Mouse (Mus musculus) neural tube, embryonic 12.5 days (tissue): ENCODE measurements around the gene Tnrc6c. TPM values are rescaled to one million over a fixed set of nuclear protein-coding genes. Genes with fewer than 3 reads are reported as not detected.
A peak's percentile ranks its signal among the peaks of the same experiment; 100 is the strongest.
"Not testable (repeated sequence)": the region's sequence is repeated elsewhere in the genome, so short reads cannot be mapped to it uniquely, and the experiment has no call there.

Source experiments
- ATAC-seq: fragments of 200-750 bp; cut with Nextera tagmentation; 2 replicates; pipeline ENCODE4 v1.8.0; 2017; ENCODE audit warnings: low read depth, mild to moderate bottlenecking, moderate TSS enrichment, moderate library complexity; ENCODE audit not compliant: low FRiP score
- H3K27ac ChIP-seq: fragments of 300-500 bp; sonication (generic); 2 replicates; pipeline ENCODE4 v1.5.1; 2016
- H3K27me3 ChIP-seq: fragments of 300-500 bp; sonication (generic); replicated peaks from 2 replicates; pipeline ENCODE4 v1.6.1; 2016; ENCODE audit warnings: mild to moderate bottlenecking
- H3K36me3 ChIP-seq: fragments of 300-500 bp; sonication (generic); 2 replicates; pipeline ENCODE4 v1.6.1; 2016; ENCODE audit warnings: mild to moderate bottlenecking
- H3K4me1 ChIP-seq: fragments of 300-500 bp; sonication (generic); 2 replicates; pipeline ENCODE4 v1.6.1; 2016
- H3K4me2 ChIP-seq: fragments of 300-500 bp; sonication (generic); replicated peaks from 2 replicates; pipeline ENCODE4 v1.6.1; 2016; ENCODE audit warnings: mild to moderate bottlenecking
- H3K4me3 ChIP-seq: fragments of 300-500 bp; sonication (generic); 2 replicates; pipeline ENCODE4 v1.5.1; 2016
- H3K9ac ChIP-seq: fragments of 300-500 bp; sonication (generic); 2 replicates; pipeline ENCODE4 v1.6.1; 2016; ENCODE audit warnings: mild to moderate bottlenecking
- H3K9me3 ChIP-seq: fragments of 300-500 bp; sonication (generic); 2 replicates; pipeline ENCODE4 v1.6.1; 2016; ENCODE audit warnings: mild to moderate bottlenecking
- WGBS: fragments of 180-500 bp; shearing (Covaris S2); methylation state at CpG from one replicate; pipeline ENCODE4 v1.1.7; 2016; 5-methylcytosine and 5-hydroxymethylcytosine counted together
- polyA plus RNA-seq: library from polyadenylated mRNA; unstranded; fragments of >200 nt; fragmentation: Nextera tagmentation; extraction: Ambion mirVana; gene quantifications from 2 replicates; pipeline ENCODE4 v1.2.1, GENCODE M21; 2016

Tnrc6c gene
- polyA plus RNA-seq, 1 experiment from 2014 or later = 25.0 TPM

DNA sequence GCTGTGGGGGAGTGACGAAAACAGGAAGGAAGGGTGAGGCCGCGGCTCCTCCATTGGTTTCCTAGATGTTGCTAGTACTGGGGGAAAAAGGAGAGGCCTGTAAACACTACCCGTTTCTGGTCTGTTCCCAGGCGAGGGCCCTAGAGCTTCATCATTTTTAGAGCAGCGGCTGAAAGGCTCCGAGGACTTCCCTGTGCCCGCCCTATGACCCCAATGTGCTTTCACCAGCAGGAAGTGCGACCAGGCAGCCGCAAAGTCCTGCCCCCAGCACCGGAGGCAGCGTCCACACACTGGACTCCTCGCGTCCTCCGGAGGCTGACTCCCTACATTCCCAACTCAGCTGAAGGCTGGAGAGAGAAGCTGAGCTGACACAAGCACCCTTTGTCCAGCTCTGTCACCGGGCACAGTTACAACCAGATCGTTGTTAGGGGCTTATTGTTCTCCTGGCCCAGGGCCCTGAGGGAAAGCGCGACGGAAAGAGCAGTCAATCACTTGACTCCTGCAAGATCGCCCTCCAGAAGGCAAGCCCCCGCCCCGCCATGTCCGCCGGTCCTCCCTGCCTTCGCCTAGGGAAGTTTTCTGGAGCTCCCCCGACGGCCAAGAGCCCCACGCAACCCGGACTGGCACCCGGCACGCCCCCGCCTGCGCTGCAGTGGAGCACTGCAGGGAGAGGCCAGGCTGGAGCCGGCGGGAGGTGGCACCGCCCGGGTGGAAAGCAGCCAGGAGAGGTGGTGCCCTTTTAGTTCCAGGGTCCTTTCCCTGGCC is 125.5 kb downstream of the Tnrc6c start:
- peak overlapping the region; percentile 39 for H3K9ac ChIP-seq
- peak overlapping the region; percentile 66 for H3K4me2 ChIP-seq
- WGBS = 3% methylated on average over 38 of the region's 38 CpGs
- peak overlapping the region; percentile 64 for H3K27ac ChIP-seq
- no peaks in the 10 kb centered on the region for H3K36me3 ChIP-seq
- peaks cover 44% of the 10 kb centered on the region for H3K27me3 ChIP-seq
- peak overlapping the region; percentile 31 for H3K4me3 ChIP-seq
- peaks cover 36% of the 10 kb centered on the region for H3K4me1 ChIP-seq
- no peaks in the 10 kb centered on the region for H3K9me3 ChIP-seq
- ATAC-seq = peak; percentile 60

DNA sequence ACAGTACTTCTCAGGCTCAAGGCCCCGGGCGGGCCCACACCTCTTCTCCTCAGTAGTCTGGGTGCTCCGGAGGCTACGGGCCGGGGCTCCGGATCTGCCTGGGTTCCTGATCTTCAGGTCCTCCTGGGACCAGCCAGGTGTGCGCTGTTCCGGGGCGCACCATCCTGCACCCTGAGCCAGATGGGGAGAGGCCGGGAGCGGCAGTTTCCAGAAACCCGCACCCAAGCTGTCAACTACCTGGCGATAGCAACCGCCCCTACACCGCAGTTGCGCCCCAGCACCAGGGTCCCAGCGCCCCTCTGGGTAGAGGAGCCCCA is 126.1 kb downstream of the Tnrc6c start:
- peaks cover 44% of the 10 kb centered on the region for H3K27me3 ChIP-seq
- H3K9me3 ChIP-seq = no peaks in the 10 kb centered on the region
- H3K27ac ChIP-seq = 0 out of 2 replicates have a peak overlapping the region, but pooled peaks have one; percentile 37
- no peaks in the 10 kb centered on the region for H3K36me3 ChIP-seq
- H3K4me1 ChIP-seq = peaks cover 36% of the 10 kb centered on the region
- peak overlapping the region; percentile 39 for H3K9ac ChIP-seq
- peak overlapping the region; percentile 31 for H3K4me3 ChIP-seq
- no peak for ATAC-seq
- H3K4me2 ChIP-seq = peak overlapping the region; percentile 66
- WGBS = 2% methylated on average over 17 of the region's 17 CpGs

DNA sequence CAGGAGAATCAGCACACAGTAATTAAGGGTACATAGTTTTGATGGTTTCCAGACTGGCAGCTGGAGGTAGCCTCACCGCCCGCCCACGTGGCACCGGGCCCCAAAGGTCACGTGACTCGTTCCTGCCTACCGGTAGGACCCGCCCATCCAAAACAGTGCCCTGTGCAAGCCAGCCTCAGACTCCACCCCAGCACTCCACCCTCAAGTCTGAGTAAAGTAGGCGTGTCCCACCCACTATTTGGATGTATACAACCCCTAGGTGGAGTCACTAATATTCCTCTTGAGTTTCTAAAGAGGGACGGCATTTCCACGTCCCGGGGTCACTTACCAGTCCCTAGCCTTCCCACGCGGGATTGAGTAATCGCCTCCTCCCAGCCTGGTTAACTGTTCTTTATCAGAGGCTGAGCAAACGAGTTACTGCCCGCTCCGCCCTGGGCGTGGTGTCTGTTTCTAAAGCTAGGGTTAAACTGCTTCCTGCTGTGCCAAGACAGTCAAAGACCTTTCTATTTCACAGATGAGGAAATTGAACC is 126.6 kb downstream of the Tnrc6c start:
- H3K27me3 ChIP-seq = peaks cover 44% of the 10 kb centered on the region
- H3K27ac ChIP-seq = no peak overlapping the region
- peak overlapping the region; percentile 31 for H3K4me3 ChIP-seq
- WGBS = 3% methylated on average over 19 of the region's 19 CpGs
- ATAC-seq = peak; percentile 34; the same call in 1 of the 2 replicates
- no peaks in the 10 kb centered on the region for H3K9me3 ChIP-seq
- peaks cover 36% of the 10 kb centered on the region for H3K4me1 ChIP-seq
- peak overlapping the region; percentile 39; the same call in 1 of the 2 replicates for H3K9ac ChIP-seq
- peak overlapping the region; percentile 66 for H3K4me2 ChIP-seq
- H3K36me3 ChIP-seq = no peaks in the 10 kb centered on the region

DNA sequence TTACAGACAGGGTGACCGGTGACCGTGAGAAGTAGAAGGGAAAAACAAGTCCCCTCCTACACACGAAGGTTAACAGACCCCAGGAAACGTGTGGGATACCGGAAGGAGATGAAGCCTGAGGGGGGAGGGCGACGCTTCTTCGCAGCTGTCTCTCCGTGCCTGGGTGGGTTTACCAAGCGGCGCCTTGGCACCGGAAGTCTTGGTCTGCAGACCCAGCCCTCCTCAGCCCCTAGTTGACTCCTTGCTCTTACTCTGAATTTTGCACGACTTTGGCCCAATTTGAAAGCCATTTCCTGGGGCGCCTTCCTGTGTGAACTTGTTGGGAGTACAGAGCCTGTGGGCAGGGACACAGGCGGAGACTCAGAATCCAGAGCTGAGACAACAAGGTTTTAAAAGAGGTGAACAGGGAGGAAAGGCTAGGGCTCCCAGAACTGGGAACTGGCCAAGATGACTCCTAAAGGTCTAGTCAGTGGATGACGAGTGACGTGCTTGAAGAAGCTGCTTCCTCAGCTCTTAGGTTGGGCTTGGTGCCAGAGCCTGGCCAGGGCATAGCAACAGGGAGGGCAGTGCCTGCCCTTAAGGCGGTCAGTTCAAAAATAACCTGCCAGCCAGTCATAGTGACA is 127.2 kb downstream of the Tnrc6c start:
- ATAC-seq = no peak
- 24% methylated on average over 18 of the region's 18 CpGs for WGBS
- peaks cover 36% of the 10 kb centered on the region for H3K4me1 ChIP-seq

DNA sequence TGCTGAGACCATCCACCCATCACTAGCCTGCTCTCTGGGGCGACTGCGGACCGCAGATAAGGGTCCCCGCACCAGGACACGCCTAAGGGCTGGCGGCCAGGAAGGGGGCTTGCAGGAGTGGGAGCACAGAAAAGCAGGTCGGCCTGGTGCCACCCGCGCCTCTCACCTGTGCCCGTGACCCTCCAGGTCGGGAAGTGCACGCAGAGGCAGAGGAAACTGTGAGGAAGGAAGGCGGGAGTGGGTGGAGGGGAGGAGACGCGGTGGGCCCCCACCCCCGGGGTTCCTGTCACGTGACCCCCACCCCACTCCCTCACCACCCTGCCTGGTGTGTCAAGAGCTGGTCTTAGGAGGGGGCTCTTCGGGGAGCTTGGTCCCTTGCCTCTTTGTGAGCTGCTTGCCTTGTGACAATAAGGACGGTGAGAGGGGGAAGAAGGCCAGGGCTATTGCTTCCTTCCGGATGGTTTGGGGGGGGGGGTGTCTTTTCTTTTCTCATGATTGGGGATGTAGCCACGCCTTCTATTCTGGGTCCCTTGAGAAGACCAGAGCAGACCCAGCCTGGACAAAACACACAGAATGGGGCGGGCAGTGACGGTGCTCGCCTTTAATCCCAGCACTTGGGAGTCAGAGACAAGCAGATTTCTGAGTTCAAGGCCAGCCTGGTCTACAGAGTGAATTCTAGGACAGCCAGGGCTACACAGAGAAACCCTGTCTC is 128.1 kb downstream of the Tnrc6c start, which contains the start of the genes Tmc8 and Tmc6:
Tmc8 (plus strand) TSS at position 84 of the 712 bp plus-strand sequence.
Tmc6 (minus strand) TSS at position 206 of the 712 bp plus-strand sequence.
- H3K27me3 ChIP-seq = peaks cover 44% of the 10 kb centered on the region
- H3K4me1 ChIP-seq = peaks cover 36% of the 10 kb centered on the region
- WGBS = 39% methylated on average over 24 of the region's 24 CpGs
- no peaks in the 10 kb centered on the region for H3K9me3 ChIP-seq
- H3K4me3 ChIP-seq = peak within 1 kb of the TSS; percentile 23; the same call in 1 of the 2 replicates
- no peak for ATAC-seq
- H3K36me3 ChIP-seq = no peaks in the 10 kb centered on the region
- peak within 1 kb of the TSS; percentile 48; the same call in 1 of the 2 replicates for H3K9ac ChIP-seq
- H3K27ac ChIP-seq = 0 out of 2 replicates have a peak within 1 kb of the TSS, but pooled peaks have one; percentile 12
- H3K4me2 ChIP-seq = peak within 1 kb of the TSS; percentile 66

More for the DNA sequence above, 127.2 kb downstream of the Tnrc6c start:
- Histone ChIP-seq H3K27me3 (peaks cover 44% of the 10 kb centered on the region), H3K27ac (0 out of 2 replicates have a peak overlapping the region, but pooled peaks have one; percentile 12), H3K9ac (no peak overlapping the region), H3K4me2 (peak overlapping the region; percentile 66), H3K4me3 (no peak overlapping the region), H3K9me3 (no peaks in the 10 kb centered on the region), H3K36me3 (no peaks in the 10 kb centered on the region)

DNA sequence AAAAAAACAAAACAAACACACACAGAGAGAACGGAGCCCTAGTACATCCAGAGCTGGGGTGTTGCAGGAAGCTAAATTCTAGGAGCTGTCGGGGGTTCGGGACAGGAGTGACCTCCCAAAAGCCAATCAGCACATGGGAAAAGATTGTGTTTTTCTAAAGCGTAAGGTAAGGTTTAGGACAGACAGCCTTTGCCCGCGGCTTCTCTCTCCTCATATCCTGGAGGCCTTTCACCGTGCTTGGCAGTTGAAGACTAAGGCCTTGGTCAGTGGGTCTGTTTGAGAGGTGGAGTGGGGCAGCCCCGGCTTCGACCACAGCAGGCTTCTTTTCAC is 128.6 kb downstream of the Tnrc6c start:
- Histone ChIP-seq H3K27me3 (peaks cover 44% of the 10 kb centered on the region), H3K4me1 (peaks cover 36% of the 10 kb centered on the region), H3K9me3 (no peaks in the 10 kb centered on the region), H3K4me3 (0 out of 2 replicates have a peak overlapping the region, but pooled peaks have one; percentile 23), H3K4me2 (peak overlapping the region; percentile 62), H3K9ac (peak overlapping the region; percentile 48; the same call in 1 of the 2 replicates), H3K36me3 (no peaks in the 10 kb centered on the region), H3K27ac (no peak overlapping the region)
- ATAC-seq = no peak
- 52% methylated on average over 9 of the region's 9 CpGs for WGBS

DNA sequence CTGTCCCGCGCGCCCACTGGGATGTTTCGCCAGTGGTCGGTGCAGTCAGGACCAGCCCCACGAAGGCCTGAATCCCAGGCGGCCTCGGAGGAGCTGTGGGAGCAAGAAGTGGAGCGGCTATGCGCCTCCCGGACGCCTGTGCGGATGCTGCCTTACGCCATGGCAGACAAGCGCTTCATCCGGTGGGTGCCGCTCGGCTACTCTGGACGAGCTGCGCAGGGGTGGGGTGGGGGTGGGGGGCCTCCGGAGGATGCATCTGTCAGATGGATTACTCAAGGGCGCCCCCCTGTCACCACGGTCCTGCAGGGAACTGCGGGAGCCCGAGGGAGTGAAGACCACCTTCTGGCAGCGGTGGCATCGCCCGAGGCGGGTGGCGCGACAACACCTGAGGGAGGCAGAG is 129.0 kb downstream of the Tnrc6c start:
- Histone ChIP-seq H3K4me1 (peaks cover 36% of the 10 kb centered on the region), H3K27ac (no peak overlapping the region), H3K27me3 (peaks cover 44% of the 10 kb centered on the region), H3K4me3 (peak overlapping the region; percentile 23; the same call in 1 of the 2 replicates), H3K4me2 (peak overlapping the region; percentile 62), H3K9me3 (no peaks in the 10 kb centered on the region), H3K36me3 (no peaks in the 10 kb centered on the region), H3K9ac (peak overlapping the region; percentile 48; the same call in 1 of the 2 replicates)
- WGBS = 4% methylated on average over 31 of the region's 31 CpGs
- no peak for ATAC-seq

DNA sequence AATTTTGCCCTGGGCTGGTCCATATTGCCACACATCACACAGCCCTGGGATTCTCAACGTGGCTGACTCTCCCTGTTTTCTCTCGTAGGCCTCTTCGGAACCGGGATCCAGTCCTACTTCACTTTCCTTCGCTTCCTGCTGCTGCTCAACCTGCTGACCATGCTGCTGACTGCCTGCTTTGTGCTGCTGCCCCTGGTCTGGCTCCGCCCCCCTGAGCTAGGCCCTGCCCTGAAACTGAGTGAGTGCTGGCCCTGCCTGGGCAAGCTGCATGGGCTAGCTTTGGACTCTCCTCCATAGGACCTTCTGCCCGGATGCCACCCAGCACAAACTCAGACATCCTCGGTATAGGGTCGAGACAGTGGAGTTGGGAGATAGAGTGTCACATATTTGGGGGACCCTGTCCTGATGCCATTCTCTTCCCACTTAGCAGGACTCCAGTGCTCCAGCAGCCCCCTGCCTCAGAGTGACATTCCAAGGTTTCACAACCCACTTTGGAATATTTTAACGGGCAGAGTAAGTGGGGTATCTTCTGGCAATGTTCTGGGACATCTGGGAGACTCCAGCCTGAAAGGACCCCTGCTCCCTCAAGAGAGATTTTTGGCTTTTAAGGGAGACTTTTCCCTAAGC is 129.7 kb downstream of the Tnrc6c start:
- Histone ChIP-seq H3K27ac (no peak overlapping the region), H3K4me2 (peak overlapping the region; percentile 62), H3K27me3 (peaks cover 44% of the 10 kb centered on the region), H3K4me3 (no peak overlapping the region; the same call in 1 of the 2 replicates), H3K9me3 (no peaks in the 10 kb centered on the region), H3K36me3 (no peaks in the 10 kb centered on the region), H3K4me1 (peaks cover 32% of the 10 kb centered on the region), H3K9ac (peak overlapping the region; percentile 48; the same call in 1 of the 2 replicates)
- no peak for ATAC-seq
- WGBS = 31% methylated on average over 10 of the region's 10 CpGs

DNA sequence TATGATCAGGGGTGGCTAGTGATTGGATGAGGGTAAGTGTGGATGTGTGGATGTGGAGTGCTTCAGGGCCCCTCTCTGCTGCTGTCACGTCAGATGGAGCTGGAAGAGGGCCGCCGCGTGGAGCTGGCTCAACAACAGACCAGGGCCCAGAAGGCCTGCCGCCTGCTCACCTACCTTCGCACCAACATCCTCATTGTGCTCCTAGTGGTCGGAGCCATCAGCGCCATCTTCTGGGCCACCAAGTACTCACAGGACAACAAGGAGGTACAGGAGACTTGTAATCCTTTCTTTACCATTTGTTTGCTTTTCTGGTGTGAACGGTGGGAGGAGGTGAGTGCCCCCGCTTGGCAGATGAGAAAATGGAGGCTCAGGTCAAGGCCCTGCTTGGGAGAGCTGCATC is 132.2 kb downstream of the Tnrc6c start:
- no peaks in the 10 kb centered on the region for H3K9me3 ChIP-seq
- no peak overlapping the region for H3K4me3 ChIP-seq
- H3K27ac ChIP-seq = no peak overlapping the region
- H3K4me1 ChIP-seq = peaks cover 19% of the 10 kb centered on the region
- WGBS = 8% methylated on average over 10 of the region's 10 CpGs
- no peak for ATAC-seq
- no peak overlapping the region for H3K4me2 ChIP-seq
- no peaks in the 10 kb centered on the region for H3K36me3 ChIP-seq
- peaks cover 41% of the 10 kb centered on the region for H3K27me3 ChIP-seq
- H3K9ac ChIP-seq = no peak overlapping the region

DNA sequence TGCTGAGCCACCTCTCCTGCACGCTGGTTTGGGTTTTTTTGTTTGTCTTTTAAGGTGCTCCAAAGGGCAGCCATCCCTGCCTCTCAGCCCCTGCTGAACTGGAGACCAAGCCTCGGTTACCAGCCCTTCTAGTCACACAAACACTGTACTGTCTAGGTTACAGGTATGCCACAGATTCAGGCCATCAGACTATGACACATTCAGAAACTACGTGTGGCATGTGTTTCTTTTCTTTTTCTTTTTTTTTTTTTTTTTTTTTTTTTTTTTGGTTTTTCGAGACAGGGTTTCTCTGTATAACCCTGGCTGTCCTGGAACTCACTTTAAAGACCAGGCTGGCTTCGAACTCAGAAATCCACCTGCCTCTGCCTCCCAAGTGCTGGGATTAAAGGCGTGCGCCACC is 134.4 kb downstream of the Tnrc6c start:
- ATAC-seq, H3K9ac ChIP-seq, H3K4me1 ChIP-seq, H3K27ac ChIP-seq, H3K36me3 ChIP-seq, H3K4me3 ChIP-seq, H3K9me3 ChIP-seq, H3K4me2 ChIP-seq: not testable (repeated sequence)
- peaks cover 29% of the 10 kb centered on the region for H3K27me3 ChIP-seq
- 82% methylated on average over 7 of the region's 7 CpGs for WGBS

DNA sequence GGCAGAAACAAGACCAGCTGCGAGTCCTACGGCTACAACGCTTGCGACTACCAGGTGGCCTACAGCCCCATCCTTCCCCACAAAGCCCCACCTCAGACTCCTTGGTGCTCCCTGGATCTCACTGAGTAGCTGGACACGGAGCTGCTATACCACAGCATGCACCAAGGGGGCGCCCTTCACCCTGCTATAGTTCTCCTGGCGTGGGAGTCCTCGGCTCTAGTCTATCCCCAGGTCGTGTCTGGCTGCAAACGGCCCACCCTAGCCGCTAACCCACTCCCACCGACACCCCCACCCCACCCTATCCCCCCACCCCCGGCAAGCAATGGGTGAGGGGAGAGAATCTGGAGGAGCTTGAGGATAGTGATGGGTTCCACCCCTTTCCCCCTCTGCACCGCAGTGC is 136.2 kb downstream of the Tnrc6c start:
- Histone ChIP-seq H3K4me1 (peaks cover 9% of the 10 kb centered on the region; the same call in 1 of the 2 replicates), H3K9me3 (no peaks in the 10 kb centered on the region), H3K36me3 (no peaks in the 10 kb centered on the region), H3K9ac (0 out of 2 replicates have a peak overlapping the region, but pooled peaks have one; percentile 13), H3K4me2 (peak overlapping the region; percentile 44), H3K27me3 (peaks cover 20% of the 10 kb centered on the region), H3K27ac (no peak overlapping the region), H3K4me3 (no peak overlapping the region)
- WGBS = 8% methylated on average over 14 of the region's 14 CpGs
- ATAC-seq = no peak
